Mouse (Mus musculus): ENCODE data around the gene C130026I21Rik. TPM values are rescaled to one million over a fixed set of nuclear protein-coding genes. Genes with fewer than 3 reads are reported as not detected.
"Not testable (repeated sequence)": the region's sequence is repeated elsewhere in the genome, so short reads cannot be mapped to it uniquely, and the experiment has no call there.

Gene C130026I21Rik
- total RNA-seq (2021), result 1 to 10 TPM in 1 of 2 experiments, under 1 TPM in 1; 0.97 to 2.7 TPM
- long read RNA-seq, experiment 1, result 0 reads
- long read RNA-seq, experiment 2, partial matches to known transcripts, result 0 of 2 reads
- long read RNA-seq, experiment 2, other reads (novel, unspliced or antisense), result 2 of 2 reads

DNA sequence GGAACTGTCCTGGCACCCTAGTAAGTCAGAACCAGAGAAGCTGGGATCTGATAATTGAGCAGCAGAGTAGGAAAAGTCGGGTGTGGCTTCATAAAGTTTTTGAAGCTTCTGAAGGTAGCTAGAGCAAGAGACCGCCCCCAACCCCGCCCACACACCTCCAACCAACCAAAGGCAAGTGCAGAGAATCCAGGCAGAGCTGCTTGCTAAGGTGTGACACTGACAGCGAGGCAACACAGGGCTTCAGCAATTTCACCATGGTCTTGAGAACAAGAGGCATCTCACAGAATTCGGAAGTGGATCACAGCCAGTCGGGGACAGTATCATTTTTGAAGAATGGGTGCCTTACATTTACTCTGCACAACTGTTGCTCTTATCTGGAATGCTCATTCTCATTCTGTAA lies at the start of gene C130026I21Rik:
Gene C130026I21Rik, minus strand, starts transcription at position 101 of the 400 bp plus-strand sequence.
- DNase-seq, result not testable (repeated sequence)

DNA sequence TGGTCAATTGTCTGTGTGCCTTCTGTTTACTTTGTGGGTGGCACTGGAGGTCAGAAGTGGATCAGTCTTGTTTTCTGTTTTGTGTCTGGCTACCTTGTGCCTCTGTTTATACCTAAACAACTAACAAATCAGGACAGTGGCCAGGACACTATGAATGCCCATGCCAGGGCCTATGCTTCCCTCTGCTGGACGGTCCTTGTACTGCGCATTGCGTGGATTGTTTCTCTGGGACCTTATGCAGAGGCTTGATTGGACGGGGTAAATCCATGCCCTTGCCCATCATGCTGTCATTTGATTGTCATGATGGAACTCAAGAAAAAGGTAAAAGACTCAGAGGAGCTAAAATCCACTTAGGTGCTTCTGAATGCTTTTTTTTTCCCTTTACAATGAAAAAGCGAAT lies 16.7 kb upstream of the C130026I21Rik start:
- peak; percentile 29 to 68 for DNase-seq

DNA sequence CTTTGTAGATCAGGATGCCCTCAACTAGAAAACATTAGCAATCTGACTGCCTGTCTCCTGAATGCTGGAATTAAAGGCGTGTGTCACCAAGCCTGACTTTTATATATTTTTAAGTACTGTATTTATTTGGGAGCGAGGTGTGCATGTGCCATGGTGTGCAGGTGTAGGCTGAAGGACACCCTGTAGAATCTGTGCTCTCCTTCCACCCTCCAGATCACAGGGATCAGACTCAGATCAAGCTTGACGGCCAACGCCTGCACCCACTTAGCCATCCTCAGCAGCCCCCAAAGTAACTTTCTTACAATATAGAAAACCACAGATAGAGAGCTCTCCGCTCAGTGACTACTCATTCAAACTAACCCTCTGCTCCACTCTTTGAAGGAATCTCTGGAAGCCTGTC lies 6.1 kb upstream of the C130026I21Rik start:
- DNase-seq, result not testable (repeated sequence)

DNA sequence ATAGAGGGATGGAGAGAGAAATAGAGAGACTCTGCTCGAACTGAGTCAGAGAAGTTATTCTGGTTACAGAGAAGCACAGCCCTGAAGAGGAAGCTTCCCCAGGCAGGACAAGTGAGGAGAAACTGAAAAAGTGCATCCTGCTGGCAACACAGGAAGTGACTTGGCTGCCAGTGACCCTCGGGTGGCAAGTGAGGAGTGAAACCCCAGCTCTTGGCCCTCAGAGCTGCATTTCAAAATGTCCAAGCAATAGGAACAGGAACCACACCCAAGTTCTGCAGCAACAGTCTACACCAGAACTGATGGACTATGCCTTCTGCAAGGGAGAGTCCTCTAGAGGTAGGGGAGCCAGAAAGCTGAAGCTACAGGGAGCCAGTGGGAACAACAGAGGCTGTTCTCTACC lies 11.7 kb downstream of the C130026I21Rik start:
- peak; percentile 34 to 66 for DNase-seq

DNA sequence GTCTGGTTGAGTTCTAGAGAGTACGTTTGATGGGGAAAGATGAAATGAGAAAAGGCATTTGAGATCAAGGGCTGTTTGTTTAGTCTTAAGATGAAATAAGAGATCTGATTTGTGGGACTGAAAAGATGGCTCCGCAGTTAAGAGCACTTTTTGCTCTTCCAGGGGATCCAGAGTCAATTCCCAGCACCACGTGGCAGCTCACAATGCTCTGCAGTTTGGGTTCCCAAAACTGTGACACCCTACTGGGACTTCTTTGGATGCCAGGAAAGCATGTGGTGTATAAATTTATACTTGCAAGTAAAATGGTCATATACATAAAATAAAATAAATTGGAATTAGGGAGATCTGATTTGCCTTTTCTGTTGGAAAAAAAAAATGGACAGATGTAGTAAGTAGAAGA lies 15.1 kb downstream of the C130026I21Rik start:
- not testable (repeated sequence) for DNase-seq

DNA sequence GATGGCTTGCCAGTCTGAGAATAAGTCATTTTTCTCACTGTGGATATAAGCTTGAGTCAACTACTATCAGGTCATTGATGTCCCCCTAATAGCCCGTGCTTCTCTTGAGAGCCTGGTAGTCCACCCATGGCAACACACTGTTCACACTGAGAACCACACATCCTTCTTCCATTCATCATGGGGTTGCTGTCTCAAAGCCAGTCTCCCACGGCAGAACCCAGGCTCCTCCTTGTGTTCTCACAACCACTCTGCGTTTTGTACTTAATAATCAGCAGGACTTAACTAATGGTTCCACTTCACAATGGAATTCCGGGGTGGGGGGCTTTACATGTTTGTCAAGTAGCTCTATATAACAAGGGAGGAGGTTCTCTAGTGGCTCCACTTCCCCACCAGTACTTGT lies 19.2 kb downstream of the C130026I21Rik start:
- DNase-seq, result not testable (repeated sequence)

DNA sequence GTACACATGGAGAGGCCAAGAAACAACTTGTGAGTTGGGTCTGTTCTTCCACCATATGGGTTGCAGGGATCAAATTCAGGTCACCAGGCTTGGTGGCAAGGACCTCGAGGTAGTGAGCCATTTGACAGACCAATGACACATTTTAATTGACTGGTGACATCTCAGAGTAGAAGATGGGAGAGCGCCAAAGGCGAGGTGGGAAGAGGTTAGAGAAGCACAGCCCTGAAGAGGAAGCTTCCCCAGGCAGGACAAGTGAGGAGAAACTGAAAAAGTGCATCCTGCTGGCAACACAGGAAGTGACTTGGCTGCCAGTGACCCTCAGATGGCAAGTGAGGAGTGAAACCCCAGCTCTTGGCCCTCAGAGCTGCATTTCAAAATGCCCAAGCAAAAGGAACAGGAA lies 21.4 kb downstream of the C130026I21Rik start:
- not testable (repeated sequence) for DNase-seq

DNA sequence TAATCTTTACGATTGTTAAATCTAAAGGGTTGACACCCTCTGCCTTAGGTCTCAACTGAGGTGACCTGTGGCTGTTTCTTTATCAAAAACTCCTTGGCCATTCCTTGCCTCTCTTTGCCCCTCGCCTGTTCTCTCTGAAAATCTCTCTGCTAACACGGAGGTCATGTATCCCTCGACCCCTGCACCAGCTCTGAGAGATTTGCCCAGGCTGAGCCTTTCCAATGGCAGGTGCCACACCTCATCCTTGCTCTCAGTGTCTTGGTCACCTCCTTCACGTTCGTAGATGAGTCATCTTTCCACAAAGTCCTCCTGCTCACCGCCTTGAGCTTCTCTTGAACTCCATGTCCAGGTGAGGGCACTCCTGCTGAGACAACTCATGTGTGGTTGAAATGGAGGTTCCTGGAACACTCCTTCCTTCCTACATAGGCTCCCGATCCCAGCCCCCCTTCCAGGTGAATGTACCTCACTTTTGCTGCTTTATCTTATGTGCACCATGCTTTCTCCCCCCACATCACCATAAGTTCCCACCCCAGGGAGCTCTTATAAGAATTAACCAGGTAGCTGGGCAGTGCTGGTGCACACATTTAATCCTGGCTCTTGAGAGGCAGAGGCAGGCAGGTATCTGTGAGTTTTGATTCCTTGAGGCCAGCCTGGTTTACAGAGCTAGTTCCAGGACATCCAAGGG lies 23.4 kb downstream of the C130026I21Rik start:
- DNase-seq, result not testable (repeated sequence)

DNA sequence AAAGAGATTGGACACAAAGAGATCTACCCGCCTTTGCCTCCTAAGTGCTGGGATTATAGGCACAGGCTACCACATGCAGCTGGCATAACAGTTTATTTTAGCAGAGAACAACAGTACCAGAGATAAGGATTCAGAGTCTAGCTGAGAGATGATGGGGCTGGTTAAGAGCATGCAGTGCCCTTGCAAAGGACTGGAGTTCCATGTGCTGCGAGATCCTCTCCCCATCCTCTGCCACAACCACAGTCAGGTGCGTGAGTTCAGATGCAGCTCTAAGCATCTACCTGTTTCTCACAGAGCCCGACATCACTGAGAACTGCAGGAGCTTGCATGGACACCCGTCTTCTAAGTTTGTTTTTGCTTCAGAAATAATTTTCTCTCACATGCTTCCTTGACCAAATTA lies 24.1 kb downstream of the C130026I21Rik start:
- DNase-seq, result not testable (repeated sequence)

DNA sequence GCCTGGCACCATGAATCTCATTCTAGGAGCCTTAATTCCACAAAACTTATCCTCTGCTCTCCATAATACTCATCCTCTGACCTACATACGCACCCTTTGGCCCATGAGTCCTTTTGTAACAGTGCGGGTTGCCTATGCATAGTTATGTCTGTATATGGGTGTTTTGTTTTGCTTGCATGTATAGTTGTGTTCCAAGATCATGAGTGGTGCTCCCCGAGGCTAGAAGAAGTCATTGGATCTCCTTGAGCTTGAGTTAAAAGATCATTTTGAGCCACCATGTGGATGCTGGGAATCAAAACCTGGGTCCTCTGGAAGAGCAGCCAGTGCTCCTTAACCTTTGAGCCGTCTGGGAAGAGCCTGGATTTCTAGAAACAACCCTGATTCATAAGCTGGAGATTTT lies 25.4 kb downstream of the C130026I21Rik start:
- DNase-seq, result not testable (repeated sequence)

DNA sequence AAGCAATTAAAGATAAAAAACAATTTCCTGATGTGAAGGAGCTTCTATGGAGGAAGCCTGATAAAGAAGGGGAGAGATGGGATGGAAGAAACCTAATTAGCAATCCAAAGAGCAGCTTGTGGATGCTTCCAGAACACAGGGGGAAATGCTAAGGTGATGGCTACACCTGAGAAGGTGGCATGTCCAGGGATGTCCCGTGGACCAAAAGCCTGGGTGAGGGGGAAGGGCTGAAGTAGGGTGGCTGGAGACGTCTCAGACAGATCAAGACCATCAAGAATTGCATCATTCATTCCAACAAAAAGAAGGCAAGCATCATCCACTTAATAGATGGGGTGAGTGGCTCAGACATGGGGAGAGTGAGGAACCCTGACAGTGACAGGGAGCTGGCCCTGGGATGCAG lies 27.3 kb downstream of the C130026I21Rik start:
- not testable (repeated sequence) for DNase-seq

DNA sequence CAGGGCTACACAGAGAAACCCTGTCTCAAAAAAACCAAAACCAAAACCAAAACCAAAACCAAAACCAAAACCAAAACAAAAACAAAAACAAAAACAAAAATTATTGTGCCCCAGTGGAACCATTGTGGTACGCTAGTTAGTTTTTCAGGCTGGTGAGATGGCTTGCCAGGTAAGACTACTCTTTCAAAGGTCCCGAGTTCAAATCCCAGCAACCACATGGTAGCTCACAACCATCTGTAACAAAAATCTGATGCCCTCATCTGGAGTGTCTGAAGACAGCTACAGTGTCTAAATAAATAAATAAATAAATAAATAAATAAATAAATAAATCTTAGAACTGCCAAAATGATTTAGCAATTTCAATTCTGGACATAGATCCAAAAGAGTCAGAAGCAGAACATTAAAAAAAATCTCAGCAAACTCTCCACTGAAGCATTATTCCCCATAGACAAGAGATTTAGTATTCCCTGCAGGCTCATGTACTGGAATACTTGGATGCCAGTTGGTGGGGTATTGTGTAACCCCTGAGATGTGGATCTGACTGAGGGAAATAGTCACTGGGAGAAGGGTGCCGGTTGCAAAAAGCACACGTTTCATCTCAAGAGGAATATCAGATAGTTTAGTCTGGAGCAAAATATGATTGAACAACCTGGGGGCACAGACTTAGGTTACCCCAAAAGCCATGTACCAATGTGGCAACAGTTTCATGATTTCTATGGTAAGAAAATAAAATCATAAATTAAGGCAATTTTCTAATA lies 31.2 kb downstream of the C130026I21Rik start:
- DNase-seq, result not testable (repeated sequence)

DNA sequence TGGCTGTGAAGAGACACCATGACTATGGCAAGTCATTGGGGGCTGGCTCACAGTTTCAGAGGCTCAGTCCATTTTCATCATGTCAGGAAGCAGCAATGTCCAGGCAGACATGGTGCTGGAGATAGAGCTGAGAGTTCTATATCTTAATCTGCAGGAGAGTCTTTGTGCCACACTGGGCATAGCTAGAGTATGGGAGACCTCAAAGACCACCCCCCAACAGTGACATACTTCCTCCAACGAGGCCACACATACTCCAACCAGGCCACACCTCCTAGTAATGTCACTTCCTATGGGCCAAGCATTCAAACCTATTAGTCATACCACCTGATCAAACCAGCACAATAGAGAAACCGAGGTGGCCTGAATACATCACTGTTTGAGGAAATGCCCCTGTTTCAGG lies 63.8 kb downstream of the C130026I21Rik start:
- not testable (repeated sequence) for DNase-seq

DNA sequence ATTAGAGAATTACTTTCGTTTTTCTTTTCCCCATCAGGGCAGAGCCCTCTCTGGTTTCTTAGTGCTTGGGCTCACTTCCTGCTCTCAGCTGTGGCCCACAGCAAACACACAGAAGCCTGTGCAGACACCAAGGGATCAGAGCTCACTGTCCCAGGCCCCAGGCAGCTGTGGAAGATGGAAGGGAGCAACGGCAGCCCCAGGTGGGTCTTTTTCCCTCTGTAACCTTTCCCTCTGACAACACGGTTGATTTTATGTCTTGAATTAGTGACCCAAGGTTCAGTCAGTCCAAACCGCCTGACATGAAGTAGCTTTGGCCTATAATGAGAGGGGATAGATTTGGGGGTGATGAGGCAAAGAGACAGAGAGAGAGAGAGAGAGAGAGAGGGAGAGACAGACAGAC lies 70.8 kb downstream of the C130026I21Rik start:
- DNase-seq, result peak in 1 of 2 experiments; percentile 35

DNA sequence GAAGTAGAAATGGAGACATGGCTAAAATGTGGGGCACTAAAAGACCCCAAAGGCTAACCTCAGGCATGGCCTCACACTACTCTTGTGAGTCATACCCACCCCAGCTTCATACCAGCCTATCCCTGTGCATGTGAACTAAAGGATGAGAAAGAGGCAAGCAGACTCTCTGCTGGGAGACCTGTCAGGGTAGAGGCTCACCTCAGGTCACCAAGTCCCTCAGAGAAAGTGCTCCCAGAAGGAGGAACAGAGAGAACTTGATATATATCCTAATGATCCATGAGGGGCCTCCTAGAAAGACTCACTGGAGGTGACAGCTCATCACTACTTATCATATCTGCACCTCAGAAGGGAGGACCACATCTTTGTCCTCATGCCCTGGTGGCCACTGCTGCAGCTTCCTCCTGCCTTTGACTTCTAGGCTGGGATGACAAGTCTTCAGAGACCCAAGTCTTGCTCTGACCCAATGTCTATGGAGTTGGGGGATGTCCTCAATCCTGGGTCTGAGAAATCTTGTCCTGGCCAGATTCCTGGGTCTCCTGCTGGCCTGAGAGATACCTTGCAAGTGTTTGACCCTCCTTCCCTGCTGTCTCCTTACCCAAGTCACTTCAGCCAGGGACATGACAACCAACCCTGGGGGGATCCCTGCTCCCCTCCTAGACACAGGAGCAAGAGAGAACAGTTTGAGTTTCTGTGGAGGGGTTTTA lies 71.6 kb downstream of the C130026I21Rik start:
- not testable (repeated sequence) for DNase-seq

DNA sequence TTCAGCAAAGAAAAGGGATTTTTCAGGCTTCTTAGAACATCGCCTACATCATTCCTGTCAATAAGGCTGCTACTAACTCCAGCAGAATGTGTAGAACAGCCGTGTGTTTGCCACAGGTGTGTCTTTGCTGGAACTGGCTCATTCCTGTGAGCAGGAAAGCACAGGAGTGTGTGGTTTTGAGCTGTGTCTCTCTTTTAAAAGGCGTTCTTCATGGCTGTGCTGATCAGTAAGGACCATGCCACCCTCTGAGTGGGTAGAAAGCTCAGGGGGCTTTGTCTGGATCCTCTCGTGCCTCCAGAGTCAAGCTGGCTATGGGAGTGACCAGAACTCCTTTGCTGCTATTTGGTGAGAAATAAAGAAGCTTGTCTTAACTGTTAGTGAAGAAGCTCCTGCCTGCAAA lies 73.6 kb downstream of the C130026I21Rik start:
- not testable (repeated sequence) for DNase-seq

DNA sequence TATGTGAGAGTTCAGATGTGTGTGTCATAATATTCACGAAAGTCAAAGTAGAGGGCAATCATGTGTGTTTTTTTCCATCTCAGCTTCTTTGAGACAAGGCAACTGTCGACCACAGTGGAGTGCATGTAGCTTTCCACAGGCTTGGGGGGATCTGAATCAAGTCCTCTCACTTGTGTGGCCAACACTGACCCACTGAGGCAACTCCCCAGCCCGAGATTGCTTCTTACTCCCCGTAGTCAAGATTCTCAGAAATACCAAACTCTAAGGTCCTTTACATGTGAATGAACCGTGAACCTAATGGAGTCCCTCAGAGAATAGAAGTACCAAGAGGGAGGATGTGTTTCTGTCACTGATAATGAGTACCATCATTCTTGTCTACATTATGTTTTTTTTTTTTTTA lies 76.6 kb downstream of the C130026I21Rik start:
- DNase-seq, result not testable (repeated sequence)

DNA sequence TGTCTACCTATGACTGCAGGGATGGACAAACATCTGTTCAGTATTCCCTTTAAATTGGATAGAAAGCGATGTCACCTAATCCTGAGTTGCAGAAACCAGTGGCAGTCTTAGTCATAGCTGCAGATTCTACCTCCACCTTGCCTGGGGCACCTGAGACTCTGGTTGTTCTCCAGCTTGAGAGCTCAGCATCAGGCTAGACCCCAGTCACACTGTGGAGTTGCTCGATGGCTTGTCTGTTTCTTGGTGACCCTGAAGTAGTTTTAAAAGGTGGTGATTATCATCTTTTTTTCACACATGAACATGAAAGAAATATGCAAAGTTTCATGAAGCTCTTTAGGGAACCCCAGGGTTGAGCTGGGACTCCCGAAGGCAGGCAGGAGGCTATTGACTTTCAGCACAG lies 88.4 kb downstream of the C130026I21Rik start:
- DNase-seq, result not testable (repeated sequence)

DNA sequence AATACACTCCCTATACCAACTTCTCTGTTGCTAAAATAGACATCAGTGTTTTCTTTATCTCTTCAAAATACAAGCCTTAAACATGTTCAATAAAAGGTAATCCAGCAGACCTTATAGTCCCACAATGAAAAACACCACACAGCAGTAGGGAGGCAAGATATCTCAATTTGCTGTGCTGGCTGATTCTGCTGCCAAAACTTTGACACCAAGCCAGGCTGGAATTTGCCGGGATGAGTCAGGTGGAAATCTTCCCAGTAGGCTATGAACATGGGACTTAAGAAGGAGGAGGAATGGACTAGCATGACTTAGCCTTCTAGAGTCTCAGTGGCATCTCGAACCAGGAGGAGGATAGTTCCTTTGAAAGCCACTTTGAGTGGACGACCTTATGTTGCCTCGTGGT lies 91.4 kb downstream of the C130026I21Rik start:
- DNase-seq, result not testable (repeated sequence)

DNA sequence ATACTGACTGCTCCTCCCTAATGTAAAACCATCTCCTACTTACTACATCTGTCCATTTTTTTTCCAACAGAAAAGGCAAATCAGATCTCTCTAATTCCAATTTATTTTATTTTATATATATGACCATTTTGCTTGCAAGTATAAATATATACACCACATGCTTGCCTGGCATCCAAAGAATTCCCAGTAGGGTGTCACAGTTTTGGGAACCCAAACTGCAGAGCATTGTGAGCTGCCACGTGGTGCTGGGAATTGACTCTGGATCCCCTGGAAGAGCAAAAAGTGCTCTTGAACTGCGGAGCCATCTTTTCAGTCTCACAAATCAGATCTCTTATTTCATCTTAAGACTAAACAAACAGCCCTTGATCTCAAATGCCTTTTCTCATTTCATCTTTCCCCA lies 107.5 kb downstream of the C130026I21Rik start:
- not testable (repeated sequence) for DNase-seq

DNA sequence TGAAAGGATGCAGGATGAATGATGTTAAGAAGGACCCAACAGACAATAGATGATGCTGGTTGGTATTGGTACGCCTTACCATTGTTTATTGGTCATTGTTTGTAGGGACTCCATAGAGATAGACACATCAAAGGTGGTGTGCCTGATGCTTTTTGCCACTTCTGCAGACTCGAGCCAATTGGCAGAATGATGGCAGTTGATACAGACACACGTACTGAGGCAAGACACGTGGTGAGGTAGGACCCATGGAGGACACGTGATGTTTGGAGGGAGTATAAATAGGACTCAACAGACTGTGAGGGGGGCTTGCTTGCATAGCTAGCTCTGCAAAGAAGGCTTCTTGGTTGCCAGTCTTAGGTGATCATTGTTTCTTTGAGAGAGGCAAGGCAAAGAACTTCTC lies 115.2 kb downstream of the C130026I21Rik start:
- DNase-seq, result not testable (repeated sequence)

DNA sequence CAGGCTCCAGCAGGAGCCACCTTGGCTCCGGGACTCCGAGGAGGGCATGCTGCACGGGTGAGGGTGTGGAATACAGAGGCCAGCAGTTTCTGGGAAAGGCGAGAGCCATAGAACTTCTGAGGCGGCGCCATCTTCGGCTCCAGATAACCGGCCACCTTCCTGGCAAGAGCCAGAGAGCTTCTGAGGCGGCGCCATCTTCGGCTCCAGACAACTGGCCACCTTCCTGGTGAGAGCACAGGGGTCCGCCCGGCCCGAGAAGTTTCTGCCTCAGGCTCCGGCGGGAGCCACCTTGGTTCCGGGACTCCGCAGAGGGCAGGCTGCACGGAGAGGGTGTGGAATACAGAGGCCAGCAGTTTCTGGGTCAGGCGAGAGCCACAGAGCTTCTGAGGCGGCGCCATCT lies 136.7 kb downstream of the C130026I21Rik start:
- not testable (repeated sequence) for DNase-seq
